Mouse (Mus musculus) adrenal gland, postnatal 36 days (tissue): ENCODE results near the gene Pzp. TPM values are rescaled to one million over a fixed set of nuclear protein-coding genes. Genes with fewer than 3 reads are reported as not detected.
A peak's percentile ranks its signal among the peaks of the same experiment; 100 is the strongest.

Experiments
- DNase-seq, 2 experiments: peaks; one replicate each; pipeline ENCODE4 v3.0.0; 2021; ENCODE audit warnings: mixed read lengths in 1 of 2
- long read RNA-seq, 2 experiments: library from polyadenylated mRNA; stranded (forward); transcript quantifications; one replicate each; pipeline ENCODE4 v2.0.0; 2021; ENCODE audit warnings: borderline sequencing depth in 2 of 2
- total RNA-seq, 2 experiments: library from RNA; stranded (reverse); gene quantifications; 2 replicates each; pipeline ENCODE4 v1.2.3; 2021

Gene Pzp
- total RNA-seq = 1 to 10 TPM in 1 of 2 experiments, under 1 TPM in 1; 0.26 to 1.9 TPM
- long read RNA-seq, experiment 1 = 0 reads
- long read RNA-seq, experiment 2, full-length matches to known transcripts = 1 of 2 reads
- long read RNA-seq, experiment 2, partial matches to known transcripts = 1 of 2 reads
- long read RNA-seq, experiment 2, other reads (novel, unspliced or antisense) = 0 of 2 reads

DNA sequence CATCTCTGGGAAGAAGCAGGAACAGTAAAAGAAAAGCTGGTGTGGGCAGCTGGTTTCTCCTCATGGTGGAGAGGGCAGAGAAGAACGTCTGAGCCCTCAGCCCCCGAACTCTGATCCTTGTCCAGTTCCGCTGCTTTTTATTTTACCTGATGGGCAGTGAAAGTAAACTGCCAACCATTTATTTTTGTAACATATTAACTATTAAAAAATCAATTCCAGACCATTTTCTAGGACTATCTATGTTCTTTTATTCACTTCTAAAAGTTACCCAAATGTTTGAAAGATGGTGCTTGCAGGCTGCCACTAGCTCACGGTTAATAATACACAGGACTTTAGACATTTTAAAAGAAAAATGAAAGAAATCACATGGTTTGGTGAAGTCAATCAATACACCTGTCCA, at the start of gene Pzp:
TSS of gene Pzp (minus strand) at position 120 of the 400 bp plus-strand sequence.
- DNase-seq = no peak

- no peak for DNase-seq
Measured at GRCm38 (mm10) chr6:128566589-128566988, 40.1 kb upstream of the Pzp start.

DNA sequence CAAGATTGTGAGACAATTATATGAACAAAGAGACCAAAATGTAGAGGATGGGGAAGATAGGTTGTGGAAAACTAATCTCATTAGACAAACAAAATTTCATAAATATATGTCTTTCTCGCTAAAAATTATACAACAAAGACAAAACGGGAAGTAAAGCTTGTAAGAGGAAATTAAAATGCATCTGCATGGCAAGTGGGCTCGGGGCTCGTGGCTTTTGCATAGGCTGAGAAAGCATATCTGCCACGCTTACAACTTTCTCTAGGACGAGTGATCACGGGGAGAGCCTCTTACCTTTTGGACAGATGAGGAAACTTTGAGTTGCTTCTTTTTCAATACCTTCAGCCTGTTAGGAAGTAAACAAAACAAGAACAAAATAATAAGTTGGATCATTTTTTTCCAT, 27.5 kb upstream of the Pzp start:
- no peak for DNase-seq

GRCm38 (mm10) chr6:128549463-128550452, 23.2 kb upstream of the Pzp start:
- DNase-seq = no peak

DNA sequence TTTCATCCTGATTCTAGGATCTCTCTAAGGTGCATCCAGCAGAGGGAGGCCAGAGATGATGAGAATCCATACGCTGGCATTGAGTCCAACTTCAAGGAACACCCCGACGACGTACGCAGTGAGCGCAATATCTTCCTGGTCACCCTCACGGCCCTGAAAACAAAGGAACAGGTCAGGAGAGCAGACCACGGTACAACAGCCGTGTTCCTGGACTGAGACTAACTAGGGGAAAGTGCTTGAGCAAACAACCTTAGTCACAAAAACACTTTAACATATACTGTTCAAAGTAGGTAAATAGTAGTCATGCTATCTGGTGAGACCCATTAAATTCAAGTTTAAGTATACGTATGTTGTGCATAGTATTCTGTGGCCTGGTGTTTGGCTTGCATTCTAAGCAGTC, 22.0 kb upstream of the Pzp start:
- DNase-seq = no peak

GRCm38 (mm10) chr6:128545402-128545801, 18.9 kb upstream of the Pzp start:
- DNase-seq = no peak

GRCm38 (mm10) chr6:128543226-128543625, 16.7 kb upstream of the Pzp start:
- no peak for DNase-seq

DNA sequence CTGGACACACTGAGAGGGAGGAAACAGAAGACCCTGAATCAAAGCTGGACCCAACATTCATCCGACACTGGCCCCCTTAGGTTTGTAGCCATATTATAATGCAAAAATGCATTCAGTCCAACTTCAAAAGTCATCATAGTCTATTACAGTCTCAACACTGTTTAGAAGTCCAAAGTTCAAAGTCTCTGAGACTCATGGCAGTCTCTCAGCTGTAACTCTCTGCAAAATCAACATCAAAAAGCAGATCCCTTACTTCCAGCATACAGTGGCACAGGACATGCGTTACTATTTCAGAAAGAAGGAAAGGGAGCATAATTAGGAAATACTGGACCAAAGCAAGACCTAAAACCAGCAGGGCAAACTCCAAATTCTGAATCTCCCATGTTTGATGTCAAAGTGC, 8.7 kb upstream of the Pzp start:
- no peak for DNase-seq

DNA sequence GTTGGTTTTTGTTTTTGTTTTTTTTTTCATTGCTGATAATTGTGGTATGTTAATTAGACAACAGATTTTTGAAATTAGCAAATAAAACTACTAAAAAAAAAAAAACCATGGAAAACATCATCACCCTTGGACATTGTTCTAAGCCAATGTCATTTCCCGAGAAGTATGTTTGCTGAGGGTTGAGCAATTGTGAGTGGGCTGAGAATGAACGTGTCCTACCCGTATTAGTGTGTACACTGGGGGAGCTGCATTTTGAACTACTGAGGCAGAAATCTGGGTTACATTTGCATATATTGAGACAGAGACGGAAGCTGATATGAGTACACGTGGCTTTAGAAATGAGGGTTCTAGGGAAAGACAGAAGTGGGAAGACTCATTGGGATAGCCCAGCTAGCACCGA, 6.8 kb upstream of the Pzp start:
- no peak for DNase-seq

GRCm38 (mm10) chr6:128532701-128533100, 6.2 kb upstream of the Pzp start:
- DNase-seq = peak in 1 of 2 experiments; percentile 4

GRCm38 (mm10) chr6:128528491-128528890, 2.0 kb upstream of the Pzp start:
- no peak for DNase-seq

- DNase-seq = no peak
Measured at GRCm38 (mm10) chr6:128527110-128527509, 590 bp upstream of the Pzp start.

DNA sequence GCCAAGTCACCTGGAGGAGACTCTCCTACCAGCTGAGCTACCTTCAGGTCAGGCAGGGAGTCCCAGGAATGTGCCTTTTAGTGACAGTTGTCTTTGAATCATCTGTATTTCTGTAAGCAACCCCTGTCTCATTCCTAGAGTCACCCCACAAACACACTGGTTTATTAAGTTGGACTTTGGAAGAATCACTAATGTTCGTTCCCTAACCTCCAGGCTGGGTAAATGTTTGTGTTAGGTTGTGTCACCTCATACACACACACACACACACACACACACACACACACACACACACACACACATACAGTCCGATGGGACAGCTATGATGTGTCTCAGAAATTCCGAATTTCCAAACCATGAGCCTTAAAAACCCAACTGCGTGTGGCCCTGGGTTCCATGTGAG, 719 bp downstream of the Pzp start:
- DNase-seq = no peak

DNA sequence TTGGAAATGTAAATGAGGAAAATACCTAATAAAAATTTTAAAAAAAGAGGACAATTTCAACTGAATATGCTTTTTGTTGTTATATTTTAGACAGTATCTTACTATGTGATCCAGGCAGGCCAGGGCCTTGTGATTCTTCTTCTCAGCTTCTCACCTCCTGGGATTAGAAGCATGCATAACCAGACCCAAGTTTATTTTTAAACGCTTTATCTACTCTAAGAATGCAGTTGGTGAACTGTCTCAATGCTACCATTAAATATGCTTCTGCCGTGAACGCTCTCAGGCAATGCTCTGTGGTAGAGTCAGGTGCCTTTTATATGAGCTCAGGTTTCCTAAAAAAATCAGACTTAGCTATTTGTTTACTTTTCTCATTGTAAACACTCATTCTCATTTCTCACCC, 3.2 kb downstream of the Pzp start:
- no peak for DNase-seq

DNA sequence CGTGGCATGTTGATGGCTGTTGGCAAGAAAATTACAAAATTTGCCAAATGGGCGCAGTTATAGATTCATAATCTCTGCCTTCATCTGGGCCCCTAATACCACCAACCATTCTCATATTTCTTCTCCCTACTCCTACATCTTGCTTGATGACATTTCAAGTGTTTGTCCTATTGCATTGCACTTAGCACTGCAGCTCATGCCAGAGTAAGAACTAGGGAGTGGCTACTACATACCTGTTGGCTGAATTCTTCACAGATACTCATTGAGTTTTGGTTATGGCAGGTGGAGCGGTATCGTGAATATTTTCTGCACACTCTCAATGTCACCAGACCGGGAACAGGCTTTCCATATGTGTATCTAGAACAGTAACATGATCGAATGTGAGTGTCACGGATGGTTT, 7.4 kb downstream of the Pzp start:
- DNase-seq = no peak

- DNase-seq = no peak
Measured at GRCm38 (mm10) chr6:128505676-128506236, 20.8 kb downstream of the Pzp start.

- no peak for DNase-seq
Measured at GRCm38 (mm10) chr6:128504743-128505142, 21.8 kb downstream of the Pzp start.

DNA sequence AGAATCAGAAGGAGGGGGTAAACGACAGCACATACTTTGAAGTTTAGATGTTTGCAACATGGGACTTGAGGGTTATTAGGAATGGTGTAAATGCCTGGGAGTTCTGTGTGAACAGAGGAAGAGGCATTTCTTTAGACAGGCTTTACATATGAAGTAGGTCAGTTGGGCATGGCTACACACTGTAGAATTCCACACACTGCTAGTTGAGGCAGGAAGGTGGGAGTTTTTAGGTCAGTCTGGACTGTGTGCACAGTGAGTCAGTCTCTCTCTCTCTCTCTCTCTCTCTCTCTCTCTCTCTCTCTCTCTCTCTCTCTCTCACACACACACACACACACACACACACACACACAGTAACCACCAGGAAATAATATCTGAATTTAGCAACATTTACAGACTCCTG, 31.2 kb downstream of the Pzp start:
- no peak for DNase-seq

DNA sequence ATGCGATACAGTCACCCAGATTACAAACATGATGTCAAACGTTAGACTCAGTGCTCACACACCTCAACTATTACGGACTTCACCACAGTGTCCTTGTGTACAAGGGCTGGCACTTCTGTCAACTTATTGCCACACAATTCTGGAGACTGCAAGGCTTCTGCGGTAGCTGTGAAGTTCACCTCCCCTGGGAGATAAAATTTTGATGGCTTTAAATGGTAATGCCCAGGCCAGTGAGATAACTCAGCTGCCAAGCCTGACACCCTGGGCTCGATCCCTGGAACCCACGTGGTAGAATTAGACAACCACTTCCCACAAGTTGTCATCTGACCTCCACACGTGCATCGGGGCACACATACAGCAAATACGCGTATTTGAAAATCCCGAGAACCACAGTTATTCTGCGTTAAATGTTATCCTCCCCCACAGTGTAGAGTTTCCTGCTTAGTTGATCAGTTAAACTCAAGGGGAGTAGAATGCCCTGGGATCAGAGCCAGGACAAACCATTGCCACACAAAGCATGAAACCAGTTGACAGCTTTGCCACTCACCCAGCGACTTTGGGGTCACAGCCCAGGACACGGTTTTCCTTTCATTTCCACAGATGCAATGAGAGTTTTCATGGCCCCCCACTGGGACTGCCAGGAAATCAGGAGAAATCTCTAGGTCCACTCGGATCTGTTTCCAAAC, 31.7 kb downstream of the Pzp start:
- DNase-seq = peak; percentile 26 to 34

DNA sequence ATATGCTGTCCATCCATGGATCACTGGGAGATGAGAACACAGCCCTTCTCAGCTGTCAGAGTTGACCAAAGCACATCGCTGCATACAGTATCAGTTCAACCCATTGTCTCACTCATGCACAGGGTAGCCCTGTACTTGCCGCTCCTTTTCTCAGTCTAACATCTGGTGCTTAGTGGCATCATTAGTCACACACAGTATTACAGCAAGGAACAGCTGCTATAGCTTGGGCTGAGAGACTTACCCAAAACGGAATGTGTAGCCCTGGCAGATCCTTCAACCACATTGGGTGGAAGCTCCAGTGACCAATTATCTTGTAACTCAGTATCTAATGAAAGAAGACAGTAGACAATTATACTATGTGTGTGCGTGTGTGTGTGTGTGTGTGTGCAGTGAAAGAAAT, 34.6 kb downstream of the Pzp start:
- DNase-seq = no peak

GRCm38 (mm10) chr6:128490141-128490540, 36.4 kb downstream of the Pzp start:
- no peak for DNase-seq

DNA sequence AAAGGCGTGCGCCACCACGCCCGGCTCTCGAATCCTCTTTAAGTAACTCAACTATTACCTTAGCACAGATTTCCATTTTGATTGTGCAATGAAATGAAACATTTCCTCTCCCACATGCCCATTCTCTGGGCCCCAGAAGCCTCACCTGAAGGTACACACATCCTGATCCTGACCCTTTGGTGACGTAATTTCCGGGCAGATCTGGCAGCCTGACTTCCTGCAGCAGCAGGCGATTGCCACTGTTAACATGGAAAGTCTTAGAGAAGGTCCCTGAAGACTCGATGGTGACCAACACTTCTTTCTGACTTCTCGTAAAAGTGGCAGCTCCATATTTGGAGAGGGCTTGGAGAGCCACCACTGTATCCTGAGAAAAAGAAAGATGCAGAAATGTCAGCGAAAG, 38.8 kb downstream of the Pzp start:
- no peak for DNase-seq
